Mouse (Mus musculus) midbrain, embryonic 11.5 days (tissue): ENCODE data around the gene Gm5108. TPM values are rescaled to one million over a fixed set of nuclear protein-coding genes. Genes with fewer than 3 reads are reported as not detected.

Experiments
- ATAC-seq: fragments of 200-750 bp; cut with Nextera tagmentation; 2 replicates; pipeline ENCODE4 v1.8.0; 2017; ENCODE audit warnings: moderate TSS enrichment, moderate library complexity; ENCODE audit not compliant: low FRiP score
- DNase-seq: peaks from one replicate; pipeline ENCODE4 v3.0.0; 2015; ENCODE audit warnings: low spot score; ENCODE audit errors: missing footprints
- H3K27ac ChIP-seq: fragments of 300-500 bp; sonication (generic); 2 replicates; pipeline ENCODE4 v1.5.1; 2014; ENCODE audit warnings: low read depth, low read length
- H3K27me3 ChIP-seq: fragments of 300-500 bp; sonication (generic); 2 replicates; pipeline ENCODE4 v1.6.1; 2014; ENCODE audit warnings: mild to moderate bottlenecking, low read length, moderate library complexity, mixed read lengths; ENCODE audit not compliant: control insufficient read depth, insufficient read depth
- H3K36me3 ChIP-seq: fragments of 300-500 bp; sonication (generic); 2 replicates; pipeline ENCODE4 v1.6.1; 2014; ENCODE audit warnings: mild to moderate bottlenecking, low read length, moderate library complexity, mixed read lengths; ENCODE audit not compliant: control insufficient read depth, insufficient read depth
- H3K4me1 ChIP-seq: fragments of 300-500 bp; sonication (generic); 2 replicates; pipeline ENCODE4 v1.6.1; 2014; ENCODE audit warnings: low read length; ENCODE audit not compliant: control insufficient read depth, insufficient read depth
- H3K4me2 ChIP-seq: fragments of 300-500 bp; sonication (generic); 2 replicates; pipeline ENCODE4 v1.6.1; 2014; ENCODE audit warnings: mild to moderate bottlenecking, moderate library complexity
- H3K4me3 ChIP-seq: fragments of 300-500 bp; sonication (generic); 2 replicates; pipeline ENCODE4 v1.5.1; 2014; ENCODE audit warnings: low read depth, low read length
- H3K9ac ChIP-seq: fragments of 300-500 bp; sonication (generic); 2 replicates; pipeline ENCODE4 v1.6.1; 2014; ENCODE audit warnings: low read length
- H3K9me3 ChIP-seq: fragments of 300-500 bp; sonication (generic); 2 replicates; pipeline ENCODE4 v1.6.1; 2016; ENCODE audit warnings: low read length; ENCODE audit not compliant: control insufficient read depth
- WGBS: fragments of 180-500 bp; shearing (Covaris S2); extraction: QIAGEN DNeasy Blood & Tissue Kit; methylation state at CpG from one replicate; pipeline ENCODE4 v1.1.7; 2014; 5-methylcytosine and 5-hydroxymethylcytosine counted together
- polyA plus RNA-seq: library from polyadenylated mRNA; unstranded; fragments of >200 nt; fragmentation: Nextera tagmentation; extraction: Ambion mirVana; gene quantifications from 2 replicates; pipeline ENCODE4 v1.2.1, GENCODE M21; 2014

Gm5108 gene
- polyA plus RNA-seq, 1 experiment from 2014 or later = not detected

- no peaks in the 10 kb centered on the region for H3K4me1 ChIP-seq
- H3K36me3 ChIP-seq = no peaks in the 10 kb centered on the region
- no peak overlapping the region for H3K4me2 ChIP-seq
- no peak for DNase-seq
- no peaks in the 10 kb centered on the region for H3K9me3 ChIP-seq
- no peak overlapping the region for H3K4me3 ChIP-seq
- H3K27me3 ChIP-seq = no peaks in the 10 kb centered on the region
- 92% methylated on average over 5 of the region's 5 CpGs for WGBS
- no peak overlapping the region for H3K27ac ChIP-seq
- ATAC-seq = no peak
- no peak overlapping the region for H3K9ac ChIP-seq
These were observed 6.6 kb downstream of the Gm5108 start for GRCm38 (mm10) chr5:67948074-67948473.

- H3K27me3 ChIP-seq = no peaks in the 10 kb centered on the region
- H3K27ac ChIP-seq = no peak overlapping the region
- ATAC-seq (no peak), DNase-seq (no peak)
- WGBS = 84% methylated on average over 4 of the region's 4 CpGs
- no peaks in the 10 kb centered on the region for H3K9me3 ChIP-seq
- no peak overlapping the region for H3K4me3 ChIP-seq
- H3K9ac ChIP-seq = no peak overlapping the region
- H3K4me2 ChIP-seq = no peak overlapping the region
- H3K4me1 ChIP-seq = no peaks in the 10 kb centered on the region; the same call in 1 of the 2 replicates
- no peaks in the 10 kb centered on the region for H3K36me3 ChIP-seq
These were observed 12.6 kb downstream of the Gm5108 start for GRCm38 (mm10) chr5:67954097-67954496.

GRCm38 (mm10) chr5:67955486-67955885 lies 14.0 kb downstream of the Gm5108 start:
- H3K9ac ChIP-seq = no peak overlapping the region
- no peak overlapping the region for H3K27ac ChIP-seq
- DNase-seq (no peak), ATAC-seq (no peak)
- no peaks in the 10 kb centered on the region for H3K9me3 ChIP-seq
- no peak overlapping the region for H3K4me3 ChIP-seq
- no peaks in the 10 kb centered on the region for H3K36me3 ChIP-seq
- H3K4me2 ChIP-seq = no peak overlapping the region
- H3K27me3 ChIP-seq = no peaks in the 10 kb centered on the region
- no peaks in the 10 kb centered on the region; the same call in 1 of the 2 replicates for H3K4me1 ChIP-seq
- WGBS = 72% methylated on average over 7 of the region's 7 CpGs

GRCm38 (mm10) chr5:67961708-67962629 lies 20.5 kb downstream of the Gm5108 start:
- WGBS = 89% methylated on average over 7 of the region's 7 CpGs
- ATAC-seq = no peak
- Histone ChIP-seq H3K9me3 (no peaks in the 10 kb centered on the region), H3K9ac (no peak overlapping the region), H3K27me3 (no peaks in the 10 kb centered on the region), H3K4me3 (no peak overlapping the region), H3K27ac (no peak overlapping the region), H3K36me3 (no peaks in the 10 kb centered on the region), H3K4me2 (no peak overlapping the region), H3K4me1 (no peaks in the 10 kb centered on the region; the same call in 1 of the 2 replicates)
- DNase-seq = no peak

GRCm38 (mm10) chr5:67969536-67969935 lies 28.1 kb downstream of the Gm5108 start:
- Histone ChIP-seq H3K27me3 (no peaks in the 10 kb centered on the region), H3K9me3 (no peaks in the 10 kb centered on the region), H3K4me1 (no peaks in the 10 kb centered on the region), H3K36me3 (no peaks in the 10 kb centered on the region), H3K9ac (no peak overlapping the region), H3K4me3 (no peak overlapping the region), H3K4me2 (no peak overlapping the region), H3K27ac (no peak overlapping the region)
- ATAC-seq (no peak), DNase-seq (no peak)
- 75% methylated on average over 7 of the region's 7 CpGs for WGBS

- DNase-seq (no peak), ATAC-seq (no peak)
- Histone ChIP-seq H3K4me3 (no peak overlapping the region), H3K9me3 (no peaks in the 10 kb centered on the region), H3K9ac (no peak overlapping the region), H3K4me2 (no peak overlapping the region), H3K27ac (no peak overlapping the region), H3K27me3 (no peaks in the 10 kb centered on the region), H3K36me3 (no peaks in the 10 kb centered on the region), H3K4me1 (no peaks in the 10 kb centered on the region)
- 62% methylated on average over 3 of the region's 3 CpGs for WGBS
These were observed 40.6 kb downstream of the Gm5108 start for GRCm38 (mm10) chr5:67981946-67982526.

- no peak overlapping the region for H3K4me3 ChIP-seq
- H3K4me2 ChIP-seq = no peak overlapping the region
- no peaks in the 10 kb centered on the region for H3K36me3 ChIP-seq
- no peak for ATAC-seq
- DNase-seq = no peak
- H3K27ac ChIP-seq = no peak overlapping the region
- H3K4me1 ChIP-seq = no peaks in the 10 kb centered on the region
- no peaks in the 10 kb centered on the region for H3K9me3 ChIP-seq
- no peaks in the 10 kb centered on the region for H3K27me3 ChIP-seq
- no peak overlapping the region for H3K9ac ChIP-seq
These were observed 49.0 kb downstream of the Gm5108 start for GRCm38 (mm10) chr5:67990426-67990825.

DNA sequence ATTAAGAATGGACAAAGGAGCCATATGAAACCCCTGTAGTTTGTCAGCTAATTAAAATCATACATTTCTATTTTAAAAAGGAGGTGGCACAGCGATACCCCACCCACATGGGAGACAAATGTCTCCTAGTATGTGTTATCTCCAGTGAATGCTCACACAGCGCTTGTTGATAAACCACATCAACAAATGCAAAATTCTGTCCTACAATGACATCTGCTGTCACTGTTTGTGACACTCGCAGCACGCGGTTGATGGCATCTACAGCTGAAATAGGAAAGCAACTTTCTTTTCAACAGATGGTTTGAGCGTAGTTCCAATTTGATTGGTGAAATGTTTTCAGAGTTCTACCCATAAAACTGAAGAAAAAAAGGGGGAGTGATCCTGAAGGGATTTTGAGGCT lies 61.1 kb downstream of the Gm5108 start:
- no peak overlapping the region for H3K9ac ChIP-seq
- ATAC-seq = no peak
- no peak for DNase-seq
- no peaks in the 10 kb centered on the region for H3K36me3 ChIP-seq
- no peak overlapping the region for H3K4me3 ChIP-seq
- H3K4me2 ChIP-seq = no peak overlapping the region
- WGBS = 91% methylated on average over 6 of the region's 6 CpGs
- H3K4me1 ChIP-seq = no peaks in the 10 kb centered on the region
- no peaks in the 10 kb centered on the region for H3K27me3 ChIP-seq
- no peaks in the 10 kb centered on the region for H3K9me3 ChIP-seq
- H3K27ac ChIP-seq = no peak overlapping the region

- WGBS = 9% methylated on average over 2 of the region's 2 CpGs
- Histone ChIP-seq H3K9me3 (no peaks in the 10 kb centered on the region), H3K36me3 (no peaks in the 10 kb centered on the region), H3K9ac (no peak overlapping the region), H3K4me3 (no peak overlapping the region), H3K27me3 (no peaks in the 10 kb centered on the region), H3K4me1 (no peaks in the 10 kb centered on the region), H3K4me2 (no peak overlapping the region), H3K27ac (no peak overlapping the region)
- ATAC-seq (no peak), DNase-seq (peak; percentile 82)
These were observed 62.4 kb downstream of the Gm5108 start for GRCm38 (mm10) chr5:68003904-68004303.
